Mouse (Mus musculus) C2C12 (cell line): ENCODE measurements around the gene Hdac4. TPM values are rescaled to one million over a fixed set of nuclear protein-coding genes. Genes with fewer than 3 reads are reported as not detected.

Experiments
- H3K27me3 ChIP-seq: one replicate; pipeline ENCODE4 v1.6.1; 2011; ENCODE audit not compliant: control insufficient read depth, insufficient read depth, insufficient read length
- H3K36me3 ChIP-seq: one replicate; pipeline ENCODE4 v1.6.1; 2011; ENCODE audit not compliant: control insufficient read depth, insufficient read depth
- H3K4me3 ChIP-seq: one replicate; pipeline ENCODE4 v1.5.1; 2011; ENCODE audit warnings: mild to moderate bottlenecking, control low read depth; ENCODE audit not compliant: poor library complexity, insufficient read depth, severe bottlenecking
- H3K79me2 ChIP-seq: one replicate; pipeline ENCODE4 v1.6.1; 2011; ENCODE audit not compliant: control insufficient read depth, insufficient read depth
- H3K79me3 ChIP-seq: one replicate; pipeline ENCODE4 v1.6.1; 2011; ENCODE audit warnings: low read depth, control low read depth
- H3ac ChIP-seq: one replicate; pipeline ENCODE3; 2011; ENCODE audit warnings: low read depth; ENCODE audit not compliant: control insufficient read depth, insufficient read length
- CEBPB ChIP-seq: IDR thresholded peaks from one replicate; pipeline ENCODE4 v1.6.1; 2011; ENCODE audit warnings: low read depth, mild to moderate bottlenecking, control low read depth, moderate library complexity
- CTCF ChIP-seq: IDR thresholded peaks from one replicate; pipeline ENCODE4 v1.5.1; 2011; ENCODE audit not compliant: control insufficient read depth, insufficient read depth, insufficient read length
- FOSL1 ChIP-seq: IDR thresholded peaks from one replicate; pipeline ENCODE4 v1.8.0; 2011; ENCODE audit warnings: mild to moderate bottlenecking, low read length; ENCODE audit not compliant: poor library complexity, insufficient read depth, severe bottlenecking
- MAX ChIP-seq: IDR thresholded peaks from one replicate; pipeline ENCODE4 v1.6.1; 2011; ENCODE audit warnings: mild to moderate bottlenecking, control low read depth
- MYOD1 ChIP-seq: IDR thresholded peaks from one replicate; pipeline ENCODE4 v1.6.1; 2011; ENCODE audit warnings: low read depth; ENCODE audit not compliant: control insufficient read depth, insufficient read length
- MYOG ChIP-seq: IDR thresholded peaks from one replicate; pipeline ENCODE4 v1.6.1; 2011; ENCODE audit not compliant: control insufficient read depth, insufficient read length; ENCODE audit errors: extremely low read depth
- USF1 ChIP-seq: IDR thresholded peaks from one replicate; pipeline ENCODE4 v1.6.1; 2011; ENCODE audit warnings: low read depth, mild to moderate bottlenecking, control low read depth, moderate library complexity
- polyA plus RNA-seq: library from polyadenylated mRNA; unstranded; fragments of >200 nt; fragmentation: generic; extraction: Trizol; gene quantifications from one replicate; pipeline ENCODE4 v1.2.1, GENCODE M21; 2012; ENCODE audit warnings: missing spikeins

Gene Hdac4
- polyA plus RNA-seq, 1 experiment = 9.6 TPM

- TF ChIP-seq CTCF = no peak
- no peak for TF ChIP-seq FOSL1
- no peak for TF ChIP-seq CEBPB
- no peak for TF ChIP-seq MAX
- TF ChIP-seq MYOD1 = no peak
- TF ChIP-seq USF1 = no peak
- TF ChIP-seq MYOG = no peak
- Histone ChIP-seq H3K27me3 (no peaks in the 10 kb centered on the region), H3K79me3 (peaks cover 35% of the 10 kb centered on the region), H3K79me2 (peaks cover 95% of the 10 kb centered on the region), H3K4me3 (no peak overlapping the region), H3K36me3 (peaks cover 3% of the 10 kb centered on the region), H3ac (no peak overlapping the region)
Measured at GRCm38 (mm10) chr1:92168900-92169775, 26.4 kb downstream of the Hdac4 start.

GRCm38 (mm10) chr1:92163932-92164331 is 31.6 kb downstream of the Hdac4 start:
- TF ChIP-seq MYOD1 (no peak), CTCF (no peak), MYOG (no peak), CEBPB (no peak), USF1 (no peak), MAX (no peak)
- Histone ChIP-seq H3K27me3 (no peaks in the 10 kb centered on the region), H3K36me3 (peaks cover 4% of the 10 kb centered on the region), H3K79me2 (peaks cover 96% of the 10 kb centered on the region), H3ac (no peak overlapping the region), H3K4me3 (no peak overlapping the region), H3K79me3 (peaks cover 20% of the 10 kb centered on the region)

GRCm38 (mm10) chr1:92159804-92160203 is 35.7 kb downstream of the Hdac4 start:
- H3K36me3 ChIP-seq = peaks cover 4% of the 10 kb centered on the region
- peaks cover 94% of the 10 kb centered on the region for H3K79me2 ChIP-seq
- TF ChIP-seq MYOD1 (no peak), CTCF (no peak), MYOG (no peak)
- H3K79me3 ChIP-seq = peaks cover 21% of the 10 kb centered on the region
- H3K4me3 ChIP-seq = no peak overlapping the region
- no peaks in the 10 kb centered on the region for H3K27me3 ChIP-seq
- no peak overlapping the region for H3ac ChIP-seq

- Histone ChIP-seq H3K79me2 (peaks cover 34% of the 10 kb centered on the region), H3K27me3 (no peaks in the 10 kb centered on the region), H3K4me3 (no peak overlapping the region), H3ac (no peak overlapping the region), H3K36me3 (no peaks in the 10 kb centered on the region), H3K79me3 (peaks cover 7% of the 10 kb centered on the region)
- TF ChIP-seq MYOG = no peak
- no peak for TF ChIP-seq MAX
- no peak for TF ChIP-seq FOSL1
- no peak for TF ChIP-seq CEBPB
- no peak for TF ChIP-seq USF1
- no peak for TF ChIP-seq MYOD1
- TF ChIP-seq CTCF = no peak
Measured at GRCm38 (mm10) chr1:92150201-92150600, 45.3 kb downstream of the Hdac4 start.

- no peak overlapping the region for H3K4me3 ChIP-seq
- H3K36me3 ChIP-seq = no peaks in the 10 kb centered on the region
- no peaks in the 10 kb centered on the region for H3K27me3 ChIP-seq
- peaks cover 7% of the 10 kb centered on the region for H3K79me3 ChIP-seq
- H3K79me2 ChIP-seq = peaks cover 29% of the 10 kb centered on the region
- TF ChIP-seq MAX = no peak
- no peak overlapping the region for H3ac ChIP-seq
Measured at GRCm38 (mm10) chr1:92148527-92148926, 47.0 kb downstream of the Hdac4 start.

GRCm38 (mm10) chr1:92144868-92145534 is 50.5 kb downstream of the Hdac4 start:
- Histone ChIP-seq H3ac (no peak overlapping the region), H3K36me3 (no peaks in the 10 kb centered on the region), H3K27me3 (no peaks in the 10 kb centered on the region), H3K79me3 (peaks cover 7% of the 10 kb centered on the region), H3K4me3 (no peak overlapping the region), H3K79me2 (peaks cover 5% of the 10 kb centered on the region)
- TF ChIP-seq CEBPB (no peak), CTCF (no peak), MAX (no peak), USF1 (no peak), FOSL1 (no peak), MYOG (no peak), MYOD1 (no peak)
